Mouse (Mus musculus) spleen, postnatal 0 days (tissue): Measurements from ENCODE around the gene Sgpl1. TPM values are rescaled to one million over a fixed set of nuclear protein-coding genes. Genes with fewer than 3 reads are reported as not detected.

Source experiments
- polyA plus RNA-seq: library from polyadenylated mRNA; unstranded; fragments of >200 nt; fragmentation: Nextera tagmentation; extraction: Ambion mirVana; gene quantifications from 2 replicates; pipeline ENCODE4 v1.2.1, GENCODE M21; 2015

Gene Sgpl1
- 13.7 and 18.5 TPM in 2 replicates for polyA plus RNA-seq

GRCm38 (mm10) chr10:61147157-61148040, at the start of gene Sgpl1:
Gene Sgpl1 (minus strand): TSS chr10:61147703.

GRCm38 (mm10) chr10:61171654-61172053, 24.2 kb upstream of the Sgpl1 start, which contains the start of gene Tbata:
Gene Tbata (plus strand): TSS chr10:61171954.

GRCm38 (mm10) chr10:61089170-61090142, 58.0 kb downstream of the Sgpl1 start, which contains the start of gene Pcbd1:
Gene Pcbd1 (plus strand): TSS chr10:61089331.

Other genes with a start within 250 kb of the Sgpl1 start
- gene Pcbd1, start 58.4 kb downstream of the Sgpl1 start, polyA plus RNA-seq = 5.1 and 6.6 TPM in 2 replicates
- not detected in 2 replicates for gene Tbata, start 24.3 kb upstream of the Sgpl1 start, polyA plus RNA-seq
- gene Adamts14, start 125.7 kb upstream of the Sgpl1 start, polyA plus RNA-seq = 0.63 and 0.80 TPM in 2 replicates
- 0.20 and 0.62 TPM in 2 replicates for gene Prf1, start 150.1 kb upstream of the Sgpl1 start, polyA plus RNA-seq
- gene Pald1, start 235.8 kb upstream of the Sgpl1 start, polyA plus RNA-seq = 6.2 and 8.8 TPM in 2 replicates